Mouse (Mus musculus): ENCODE data around the gene Dscam.

- TF ChIP-seq CTCF (IDR thresholded peaks at IDR 0.05; ENCODE audit: extremely low read depth, insufficient read length, insufficient replicate concordance, low read depth, low read length) (no peak), POLR2A (IDR thresholded peaks at IDR 0.05; ENCODE audit: low read depth, low read length) (no peak)
These were observed 65.3 kb downstream of the Dscam start for GRCm38 (mm10) chr16:97105266-97105665.
